Mouse (Mus musculus): ENCODE measurements around the gene Fgr.

- no peak for TF ChIP-seq CTCF (IDR thresholded peaks at IDR 0.05; ENCODE audit: extremely low read depth, insufficient read depth, low read length)
- no peak for TF ChIP-seq POLR2A (IDR thresholded peaks at IDR 0.05; ENCODE audit: extremely low read depth, insufficient read depth, low read length)
Observed at GRCm38 (mm10) chr4:132944106-132944505, 29.8 kb upstream of the Fgr start.

Data from cortical plate, adult 2 months (tissue).